Mouse (Mus musculus): ENCODE measurements at regions not wholly inside any gene's neighbourhood (a gene's known extent, or its start where the extent isn't known, plus 50 kb on each side); places are given as distances from the start of the nearest gene placed in this dataset.

DNA sequence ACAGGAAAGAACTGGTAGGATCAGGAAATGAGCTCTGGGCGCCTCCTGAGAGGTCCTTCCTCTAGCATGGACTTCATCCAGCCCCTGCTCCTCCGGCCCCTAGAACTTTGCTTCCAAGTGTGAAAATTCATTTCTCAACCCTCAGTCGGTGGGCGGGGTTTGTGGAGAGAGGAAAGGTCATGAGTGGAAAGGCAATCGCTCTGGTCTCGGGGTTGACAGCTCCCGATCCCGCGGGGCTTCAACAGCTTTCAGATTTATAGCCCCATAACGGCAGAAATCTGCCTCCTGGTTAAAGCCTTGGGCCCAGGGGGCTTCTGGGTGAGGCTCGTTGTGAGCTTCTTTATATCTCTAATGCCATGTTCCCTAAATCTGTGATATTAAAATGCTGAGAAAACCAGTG lies 184.2 kb upstream of the Spaca1 start:
- H3K4me2 ChIP-seq: no peak overlapping the region
- ATAC-seq (ENCODE audit: low FRiP score): no peak
- 92% methylated on average over 11 of the region's 11 CpGs for WGBS
- no peak overlapping the region for H3K9ac ChIP-seq
- no peak overlapping the region for H3K4me3 ChIP-seq (replicated peaks)
- no peak overlapping the region for H3K27ac ChIP-seq
- H3K4me1 ChIP-seq: no peaks in the 10 kb centered on the region; the same call in 1 of the 2 replicates
- H3K9me3 ChIP-seq: no peaks in the 10 kb centered on the region
- H3K27me3 ChIP-seq: peaks cover 10% of the 10 kb centered on the region; the same call in 1 of the 2 replicates
- no peaks in the 10 kb centered on the region for H3K36me3 ChIP-seq (replicated peaks)

DNA sequence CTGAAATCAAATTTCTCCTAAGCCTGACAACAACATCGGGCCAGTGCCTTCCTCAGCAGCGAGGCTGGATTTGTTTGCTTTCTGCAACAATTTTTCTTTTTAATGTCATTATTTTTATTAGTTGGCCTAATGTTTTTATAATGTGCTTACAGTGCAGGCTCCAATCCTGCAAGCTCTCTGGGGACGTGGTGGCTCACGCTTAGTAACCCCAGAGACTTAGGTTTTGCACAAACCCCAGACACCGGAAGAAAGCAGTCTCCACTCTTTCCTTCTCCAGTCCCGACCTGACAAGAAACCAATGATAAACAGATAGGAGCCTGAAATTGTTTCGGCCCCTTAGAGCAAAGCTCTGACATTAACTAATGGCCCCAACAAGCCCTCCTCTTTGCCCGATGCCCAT lies 184.7 kb upstream of the Spaca1 start:
- Histone ChIP-seq H3K9me3 (no peaks in the 10 kb centered on the region), H3K4me3 (replicated peaks) (no peak overlapping the region), H3K4me1 (no peaks in the 10 kb centered on the region; the same call in 1 of the 2 replicates), H3K4me2 (no peak overlapping the region), H3K27me3 (peaks cover 11% of the 10 kb centered on the region; the same call in 1 of the 2 replicates), H3K36me3 (replicated peaks) (no peaks in the 10 kb centered on the region), H3K27ac (no peak overlapping the region), H3K9ac (no peak overlapping the region)
- 91% methylated on average over 8 of the region's 8 CpGs for WGBS
- ATAC-seq (ENCODE audit: low FRiP score): no peak

DNA sequence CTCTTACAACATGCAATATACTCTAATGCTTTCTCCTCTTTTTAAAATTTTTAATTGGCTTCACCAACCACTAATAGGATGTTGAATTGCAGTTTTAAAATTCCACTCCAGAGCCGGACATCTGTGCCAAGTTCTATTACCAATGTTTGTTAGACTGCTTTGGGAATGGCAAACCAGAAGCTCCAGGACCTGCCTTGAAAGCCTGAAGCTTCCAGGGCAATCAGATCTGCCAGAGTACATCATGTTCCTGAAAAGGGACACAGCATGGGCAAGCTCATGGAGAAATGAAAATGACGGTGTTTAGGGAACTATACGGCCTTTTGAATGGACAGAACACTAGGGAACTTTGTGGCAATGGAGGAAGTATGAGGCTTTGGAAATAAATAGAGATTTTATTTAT lies 187.8 kb upstream of the Spaca1 start:
- Histone ChIP-seq H3K27me3 (peaks cover 11% of the 10 kb centered on the region; the same call in 1 of the 2 replicates), H3K36me3 (replicated peaks) (no peaks in the 10 kb centered on the region)
- WGBS: 88% methylated on average over 3 of the region's 3 CpGs

DNA sequence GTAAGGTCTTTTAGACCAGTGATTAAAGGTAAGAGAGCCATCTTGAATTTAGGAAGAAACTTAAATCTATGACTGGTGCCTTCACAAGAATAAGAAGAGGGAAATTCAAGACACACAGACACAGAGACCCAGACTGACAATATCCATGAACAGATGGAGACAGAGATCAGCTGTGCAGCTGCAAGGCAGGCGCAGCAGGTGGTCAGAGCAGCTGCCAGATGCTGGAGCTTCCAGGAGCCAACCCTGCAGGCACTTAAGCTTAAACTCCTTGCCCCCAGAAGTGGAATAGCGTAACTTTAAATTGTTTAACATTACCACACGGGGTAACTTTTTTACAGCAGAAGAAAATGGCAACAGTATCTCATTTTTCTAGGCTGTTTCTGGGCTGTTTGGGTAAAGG lies 189.6 kb upstream of the Spaca1 start:
- 58% methylated on average over 3 of the region's 3 CpGs for WGBS

More for the DNA sequence above, 187.8 kb upstream of the Spaca1 start:
- no peak for ATAC-seq (ENCODE audit: low FRiP score)
- Histone ChIP-seq H3K4me1 (peaks cover 19% of the 10 kb centered on the region), H3K4me3 (replicated peaks) (no peak overlapping the region), H3K27ac (no peak overlapping the region), H3K9me3 (no peaks in the 10 kb centered on the region), H3K9ac (no peak overlapping the region), H3K4me2 (no peak overlapping the region)

DNA sequence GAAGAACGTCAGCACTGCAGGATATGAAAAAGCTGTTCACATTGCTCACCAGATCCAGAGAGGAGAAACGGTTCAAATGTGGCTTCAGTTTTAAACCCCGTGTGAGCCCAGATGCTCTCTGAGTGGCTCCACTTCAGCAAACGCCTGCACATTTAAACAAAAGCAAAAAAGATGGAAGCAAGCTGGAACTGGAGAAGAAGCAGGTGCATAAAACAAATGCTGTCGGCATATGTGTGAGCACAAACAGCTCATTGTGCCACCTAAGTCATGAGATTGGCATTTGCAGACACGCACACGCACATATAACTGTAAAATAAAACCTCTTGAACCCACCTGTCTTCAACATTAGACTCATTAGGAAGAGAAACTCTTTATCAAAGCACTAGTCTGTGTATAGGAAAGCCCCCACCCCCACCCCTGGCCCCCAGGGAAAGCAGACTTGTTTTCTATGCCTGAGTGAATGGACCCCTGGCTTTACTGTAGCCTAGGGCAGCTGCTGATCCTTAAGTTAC lies 191.1 kb upstream of the Spaca1 start:
- no peaks in the 10 kb centered on the region for H3K36me3 ChIP-seq (replicated peaks)
- H3K9ac ChIP-seq: no peak overlapping the region
- WGBS: 33% methylated on average over 7 of the region's 7 CpGs
- peak; percentile 81 for ATAC-seq (ENCODE audit: low FRiP score)
- H3K4me3 ChIP-seq (replicated peaks): no peak overlapping the region
- H3K27ac ChIP-seq: no peak overlapping the region
- H3K27me3 ChIP-seq: peaks cover 16% of the 10 kb centered on the region; the same call in 1 of the 2 replicates
- H3K4me1 ChIP-seq: peaks cover 19% of the 10 kb centered on the region
- H3K9me3 ChIP-seq: no peaks in the 10 kb centered on the region
- H3K4me2 ChIP-seq: peak overlapping the region; percentile 13

More for the DNA sequence above, 189.6 kb upstream of the Spaca1 start:
- H3K4me2 ChIP-seq: no peak overlapping the region
- H3K27ac ChIP-seq: no peak overlapping the region
- ATAC-seq (ENCODE audit: low FRiP score): no peak
- H3K4me1 ChIP-seq: peaks cover 19% of the 10 kb centered on the region
- no peaks in the 10 kb centered on the region for H3K9me3 ChIP-seq
- no peak overlapping the region for H3K9ac ChIP-seq
- H3K36me3 ChIP-seq (replicated peaks): no peaks in the 10 kb centered on the region
- peaks cover 16% of the 10 kb centered on the region; the same call in 1 of the 2 replicates for H3K27me3 ChIP-seq
- H3K4me3 ChIP-seq (replicated peaks): no peak overlapping the region

DNA sequence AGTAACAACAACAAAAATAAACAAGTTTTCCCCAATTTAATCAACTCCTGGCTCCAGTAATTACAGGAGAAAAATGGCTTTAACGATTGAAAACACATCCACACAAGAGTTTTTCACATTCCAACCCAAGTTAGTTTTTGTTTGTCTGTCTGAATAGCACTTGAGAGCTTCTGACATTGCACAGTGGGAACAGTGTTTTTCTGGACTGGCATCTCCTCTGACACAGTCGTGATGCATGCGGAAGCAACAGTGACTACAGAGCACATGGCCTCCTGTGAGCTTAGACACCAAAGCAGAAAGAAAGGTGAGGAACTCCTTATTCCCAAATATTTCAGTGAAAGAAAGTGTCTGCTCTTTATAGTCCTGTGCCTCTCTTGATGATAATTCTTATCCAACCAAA lies 191.7 kb upstream of the Spaca1 start:
- whole genome bisulfite sequencing: 35% methylated on average over 3 of the region's 3 CpGs
- peaks cover 16% of the 10 kb centered on the region; the same call in 1 of the 2 replicates for H3K27me3 ChIP-seq
- H3K4me2 ChIP-seq: no peak overlapping the region
- peaks cover 19% of the 10 kb centered on the region for H3K4me1 ChIP-seq
- 0 out of 2 replicates have a peak, but pooled peaks have one; percentile 50 for ATAC-seq (ENCODE audit: low FRiP score)
- H3K9me3 ChIP-seq: no peaks in the 10 kb centered on the region
- H3K9ac ChIP-seq: no peak overlapping the region
- no peak overlapping the region for H3K27ac ChIP-seq
- no peak overlapping the region for H3K4me3 ChIP-seq (replicated peaks)
- H3K36me3 ChIP-seq (replicated peaks): no peaks in the 10 kb centered on the region

DNA sequence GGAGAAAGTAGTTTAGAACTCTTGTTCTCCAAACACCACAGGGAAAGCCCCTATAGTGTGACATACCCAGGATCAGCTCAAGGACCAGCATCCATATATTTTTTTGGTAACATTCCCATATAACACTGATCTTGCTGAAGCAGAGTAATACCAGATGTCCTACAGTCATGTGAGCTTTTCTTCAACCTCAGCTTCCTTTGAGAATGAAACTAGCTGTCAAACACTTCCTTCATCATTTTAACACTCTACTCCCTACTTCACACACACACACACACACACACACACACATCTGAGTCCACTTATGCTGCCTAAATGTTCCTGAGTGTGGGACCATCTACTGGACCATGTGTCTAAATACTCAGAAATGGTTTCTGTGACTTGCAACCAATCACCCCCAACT lies 209.5 kb upstream of the Spaca1 start:
- H3K9me3 ChIP-seq: no peaks in the 10 kb centered on the region
- no peaks in the 10 kb centered on the region for H3K27me3 ChIP-seq
- H3K27ac ChIP-seq: no peak overlapping the region
- no peak overlapping the region for H3K4me2 ChIP-seq
- ATAC-seq (ENCODE audit: low FRiP score): no peak
- no peaks in the 10 kb centered on the region for H3K36me3 ChIP-seq (replicated peaks)
- no peak overlapping the region for H3K4me3 ChIP-seq (replicated peaks)
- H3K9ac ChIP-seq: no peak overlapping the region
- H3K4me1 ChIP-seq: no peaks in the 10 kb centered on the region

DNA sequence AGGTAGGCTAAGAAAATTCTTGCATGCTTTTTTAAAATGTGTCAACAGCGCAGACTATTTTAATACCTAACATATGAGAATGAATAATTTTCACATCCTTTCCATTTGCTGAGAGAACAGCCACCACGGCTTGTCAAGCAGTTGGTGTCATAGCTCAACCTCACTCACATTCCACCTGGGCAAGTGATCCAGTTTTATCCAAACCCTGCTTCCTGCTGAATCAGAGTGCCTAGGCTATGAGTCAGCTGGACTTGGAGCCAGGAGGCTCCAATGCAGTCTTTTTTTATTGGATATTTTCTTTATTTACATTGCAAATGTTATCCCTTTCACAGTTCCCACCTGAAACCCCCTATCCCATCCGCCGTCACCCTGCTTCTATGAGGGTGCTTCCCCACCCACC lies 210.5 kb upstream of the Spaca1 start:
- no peaks in the 10 kb centered on the region for H3K36me3 ChIP-seq (replicated peaks)
- H3K4me3 ChIP-seq (replicated peaks): no peak overlapping the region
- H3K4me2 ChIP-seq: no peak overlapping the region
- H3K4me1 ChIP-seq: no peaks in the 10 kb centered on the region
- no peak for ATAC-seq (ENCODE audit: low FRiP score)
- no peak overlapping the region for H3K27ac ChIP-seq
- no peaks in the 10 kb centered on the region for H3K9me3 ChIP-seq
- no peaks in the 10 kb centered on the region for H3K27me3 ChIP-seq
- no peak overlapping the region for H3K9ac ChIP-seq
- WGBS: 90% methylated on average over 4 of the region's 4 CpGs

DNA sequence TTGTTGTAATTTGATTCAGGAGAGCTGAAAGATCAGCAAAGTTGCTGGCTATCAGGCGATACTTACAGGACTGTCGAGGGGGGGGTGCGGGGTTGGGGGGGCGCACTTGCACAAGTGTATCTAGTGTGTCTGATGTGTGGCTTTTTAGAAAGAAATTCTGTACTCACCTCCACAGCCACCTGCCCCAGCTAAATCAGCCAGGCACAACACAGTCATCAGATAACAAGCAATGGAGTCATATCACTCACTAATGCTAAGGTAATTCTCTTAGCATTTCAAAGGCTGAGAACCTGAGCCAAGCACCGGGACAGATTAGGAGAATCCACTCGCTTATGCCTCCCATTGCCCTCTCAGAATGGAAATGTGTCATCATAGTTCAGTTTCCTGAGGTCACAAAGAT lies 211.8 kb upstream of the Spaca1 start:
- Histone ChIP-seq H3K4me2 (no peak overlapping the region), H3K4me3 (replicated peaks) (no peak overlapping the region), H3K36me3 (replicated peaks) (no peaks in the 10 kb centered on the region), H3K9me3 (no peaks in the 10 kb centered on the region), H3K4me1 (no peaks in the 10 kb centered on the region), H3K9ac (no peak overlapping the region), H3K27me3 (no peaks in the 10 kb centered on the region), H3K27ac (no peak overlapping the region)
- WGBS: 70% methylated on average over 6 of the region's 6 CpGs
- ATAC-seq (ENCODE audit: low FRiP score): no peak

DNA sequence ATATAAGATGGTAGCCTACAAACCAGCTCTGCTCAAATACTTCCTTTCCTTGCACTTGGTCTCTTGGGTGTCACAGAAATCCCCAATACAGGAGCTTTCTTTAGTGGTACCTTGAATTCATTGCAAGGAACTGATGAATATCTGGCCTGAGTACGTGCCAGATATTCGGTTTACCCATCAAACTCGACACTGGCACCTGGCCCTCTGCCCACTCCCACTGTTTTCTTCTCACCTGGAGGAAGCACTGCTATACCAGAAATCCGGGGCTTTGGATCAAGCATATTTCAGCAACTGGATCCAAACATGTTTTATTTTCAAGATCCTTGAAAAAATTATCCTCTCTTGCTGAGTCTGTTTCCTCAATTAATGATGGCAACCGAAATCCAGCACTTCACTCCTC lies 214.4 kb upstream of the Spaca1 start:
- Histone ChIP-seq H3K4me2 (no peak overlapping the region), H3K9ac (no peak overlapping the region), H3K36me3 (replicated peaks) (no peaks in the 10 kb centered on the region), H3K27ac (no peak overlapping the region), H3K9me3 (no peaks in the 10 kb centered on the region), H3K4me3 (replicated peaks) (no peak overlapping the region), H3K4me1 (no peaks in the 10 kb centered on the region), H3K27me3 (no peaks in the 10 kb centered on the region)
- WGBS: 87% methylated on average over 5 of the region's 5 CpGs
- no peak for ATAC-seq (ENCODE audit: low FRiP score)

DNA sequence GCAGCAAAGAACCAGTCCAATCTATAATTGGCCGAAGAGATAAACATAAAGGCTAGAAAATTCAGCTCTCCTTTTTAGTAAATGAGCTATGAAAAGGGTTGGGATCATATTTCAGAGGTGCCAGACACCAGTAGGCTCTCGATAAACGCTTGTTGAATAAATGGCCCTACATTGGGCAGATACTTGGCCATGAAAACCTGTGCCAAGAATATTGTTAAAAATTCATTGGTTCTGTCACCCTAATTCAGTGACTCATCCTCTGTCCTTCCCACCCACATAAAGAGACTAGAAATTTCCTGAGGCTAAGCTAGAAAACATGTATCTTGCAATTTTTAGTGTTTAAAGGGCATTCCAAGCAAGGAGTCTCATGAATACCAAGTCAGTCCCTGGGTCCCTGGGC lies 224.3 kb upstream of the Spaca1 start:
- whole genome bisulfite sequencing: 63% methylated on average over 3 of the region's 3 CpGs
- H3K9ac ChIP-seq: no peak overlapping the region
- ATAC-seq (ENCODE audit: low FRiP score): no peak

DNA sequence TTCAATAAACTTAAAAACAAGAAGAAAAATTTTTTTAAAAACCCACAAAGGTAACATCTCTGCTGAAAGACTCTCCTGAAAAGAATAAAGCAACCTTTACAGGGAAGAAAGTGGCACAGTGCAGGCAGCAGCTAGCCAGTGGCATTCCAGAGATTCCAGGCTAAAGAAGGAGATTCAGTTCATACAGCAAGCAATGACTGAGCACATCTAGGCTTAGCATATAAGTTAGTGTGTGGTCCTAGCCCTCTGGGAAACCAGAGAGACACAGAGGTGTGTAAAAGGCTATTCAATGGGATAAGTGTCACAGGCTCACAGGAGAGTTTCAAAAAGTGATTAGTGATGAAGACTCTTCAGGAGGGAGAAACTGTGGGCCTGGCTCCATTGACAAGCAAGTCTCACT lies 225.4 kb upstream of the Spaca1 start:
- Histone ChIP-seq H3K27ac (no peak overlapping the region), H3K9ac (no peak overlapping the region), H3K4me2 (no peak overlapping the region), H3K9me3 (no peaks in the 10 kb centered on the region), H3K4me3 (replicated peaks) (no peak overlapping the region), H3K36me3 (replicated peaks) (no peaks in the 10 kb centered on the region), H3K4me1 (peaks cover 7% of the 10 kb centered on the region; the same call in 1 of the 2 replicates), H3K27me3 (no peaks in the 10 kb centered on the region)
- no peak for ATAC-seq (ENCODE audit: low FRiP score)

More for the DNA sequence above, 224.3 kb upstream of the Spaca1 start:
- Histone ChIP-seq H3K27ac (no peak overlapping the region), H3K4me3 (replicated peaks) (no peak overlapping the region), H3K36me3 (replicated peaks) (no peaks in the 10 kb centered on the region), H3K4me1 (peaks cover 7% of the 10 kb centered on the region; the same call in 1 of the 2 replicates), H3K27me3 (no peaks in the 10 kb centered on the region), H3K9me3 (no peaks in the 10 kb centered on the region), H3K4me2 (no peak overlapping the region)

DNA sequence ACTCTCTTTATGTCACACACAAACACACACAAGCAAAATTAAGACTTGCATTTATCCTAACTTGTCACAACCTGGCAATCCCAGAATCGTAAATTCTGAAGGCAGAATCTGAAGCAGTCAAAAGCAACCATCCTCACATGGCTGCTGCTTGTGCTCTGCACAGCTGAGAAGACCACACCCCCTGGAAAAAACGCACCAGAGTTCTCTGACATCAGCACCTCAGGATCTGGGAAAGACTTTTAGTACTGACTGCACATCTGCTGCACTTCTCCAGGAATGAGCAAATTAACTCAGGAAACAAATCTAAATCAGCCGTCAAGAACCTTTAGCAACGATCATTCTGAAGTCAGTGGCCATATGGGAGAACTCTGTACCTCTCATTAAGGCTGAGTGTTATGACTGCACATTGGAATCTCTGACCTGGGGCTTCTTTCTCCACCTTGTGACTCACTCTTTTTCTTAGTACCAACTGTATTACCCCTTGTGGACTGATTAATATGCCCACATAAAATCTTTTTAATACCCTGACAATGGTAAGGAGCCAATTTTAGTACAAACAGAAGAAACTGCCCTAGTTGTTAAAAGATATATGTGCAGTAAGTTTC lies 248.1 kb upstream of the Akirin2 start:
- Histone ChIP-seq H3K4me1 (no peaks in the 10 kb centered on the region), H3K4me3 (replicated peaks) (no peak overlapping the region), H3K27ac (no peak overlapping the region), H3K9ac (no peak overlapping the region), H3K9me3 (no peaks in the 10 kb centered on the region), H3K4me2 (no peak overlapping the region), H3K27me3 (no peaks in the 10 kb centered on the region), H3K36me3 (replicated peaks) (no peaks in the 10 kb centered on the region)
- no peak for ATAC-seq (ENCODE audit: low FRiP score)
- WGBS: 77% methylated on average over 4 of the region's 4 CpGs
